Mouse (Mus musculus) kidney, postnatal 14 days (tissue): ENCODE results near the gene Dhx40.

Experiments used
- DNase-seq: peaks from one replicate; pipeline ENCODE4 v3.0.0; 2022; ENCODE audit warnings: mixed read lengths

Gene Dhx40

GRCm38 (mm10) chr11:86807505-86807989 is at the start of gene Dhx40:
TSS of gene Dhx40 (minus strand) at chr11:86807746.
- peak; percentile 95 for DNase-seq

- DNase-seq, result no peak
Measured at GRCm38 (mm10) chr11:86855639-86856425, 48.3 kb upstream of the Dhx40 start.

GRCm38 (mm10) chr11:86853081-86853480 is 45.5 kb upstream of the Dhx40 start:
- DNase-seq, result no peak

GRCm38 (mm10) chr11:86852534-86853054 is 45.0 kb upstream of the Dhx40 start:
- no peak for DNase-seq

GRCm38 (mm10) chr11:86851714-86852533 is 44.4 kb upstream of the Dhx40 start:
- no peak for DNase-seq

- no peak for DNase-seq
Measured at GRCm38 (mm10) chr11:86851234-86851671, 43.7 kb upstream of the Dhx40 start.

- peak; percentile 29 for DNase-seq
Measured at GRCm38 (mm10) chr11:86843831-86844230, 36.3 kb upstream of the Dhx40 start.

- DNase-seq, result no peak
Measured at GRCm38 (mm10) chr11:86841261-86841660, 33.7 kb upstream of the Dhx40 start.

- DNase-seq, result peak; percentile 93
Measured at GRCm38 (mm10) chr11:86840511-86841154, 33.1 kb upstream of the Dhx40 start.

- DNase-seq, result peak; percentile 54
Measured at GRCm38 (mm10) chr11:86839716-86840447, 32.3 kb upstream of the Dhx40 start.

- no peak for DNase-seq
Measured at GRCm38 (mm10) chr11:86838792-86839191, 31.2 kb upstream of the Dhx40 start.

- peak; percentile 90 for DNase-seq
Measured at GRCm38 (mm10) chr11:86836366-86836765, 28.8 kb upstream of the Dhx40 start.

- peak; percentile 17 for DNase-seq
Measured at GRCm38 (mm10) chr11:86834628-86835338, 27.2 kb upstream of the Dhx40 start.

- DNase-seq, result peak; percentile 32
Measured at GRCm38 (mm10) chr11:86834050-86834449, 26.5 kb upstream of the Dhx40 start.

- DNase-seq, result peak; percentile 38
Measured at GRCm38 (mm10) chr11:86833153-86833552, 25.6 kb upstream of the Dhx40 start.

- DNase-seq, result peak; percentile 19
Measured at GRCm38 (mm10) chr11:86828396-86828795, 20.9 kb upstream of the Dhx40 start.

GRCm38 (mm10) chr11:86827476-86828245 is 20.1 kb upstream of the Dhx40 start:
- no peak for DNase-seq

GRCm38 (mm10) chr11:86824433-86824832 is 16.9 kb upstream of the Dhx40 start:
- no peak for DNase-seq

GRCm38 (mm10) chr11:86822531-86822930 is 15.0 kb upstream of the Dhx40 start:
- no peak for DNase-seq

- no peak for DNase-seq
Measured at GRCm38 (mm10) chr11:86819536-86819935, 12.0 kb upstream of the Dhx40 start.

GRCm38 (mm10) chr11:86818928-86819327 is 11.4 kb upstream of the Dhx40 start:
- no peak for DNase-seq
